Mouse (Mus musculus): Measurements from ENCODE around the gene Alyref. TPM values are rescaled to one million over a fixed set of nuclear protein-coding genes. Genes with fewer than 3 reads are reported as not detected.

Gene Alyref
- polyA plus RNA-seq, 1 experiment, result 22.1 TPM

- DNase-seq (ENCODE audit: low read depth in 1 of 2, low spot score in 2 of 2), result no peak
- H3K27me3 ChIP-seq (ENCODE audit: control insufficient read depth, insufficient read depth, low read length), result no peaks in the 10 kb centered on the region
- H3K27ac ChIP-seq (ENCODE audit: insufficient read depth, low read length), result peak within 1 kb of the TSS; percentile 75
- peaks cover 23% of the 10 kb centered on the region for H3K36me3 ChIP-seq (ENCODE audit: control insufficient read depth, insufficient read depth, low read length)
- TF ChIP-seq CTCF (IDR thresholded peaks at IDR 0.05; ENCODE audit: extremely low read depth, insufficient read depth, insufficient read length, insufficient replicate concordance), result no peak
- no peak for TF ChIP-seq POLR2A (IDR thresholded peaks at IDR 0.05; ENCODE audit: low read depth, low read length)
- WGBS, result 11% methylated on average over 5 of the region's 5 CpGs
- H3K4me1 ChIP-seq (ENCODE audit: control insufficient read depth, insufficient read depth, insufficient read length), result peaks cover 33% of the 10 kb centered on the region
- peak within 1 kb of the TSS; percentile 95 for H3K4me3 ChIP-seq (ENCODE audit: extremely low read depth, insufficient read depth, insufficient read length)
These were observed 27.1 kb upstream of the Alyref start, which contains the start of gene Sirt7 for GRCm38 (mm10) chr11:120625152-120625775. Gene Sirt7 (minus strand): TSS chr11:120625240.

GRCm38 (mm10) chr11:120624680-120625111 is 26.5 kb upstream of the Alyref start:
- H3K36me3 ChIP-seq (ENCODE audit: control insufficient read depth, insufficient read depth, low read length), result peaks cover 29% of the 10 kb centered on the region
- peaks cover 27% of the 10 kb centered on the region for H3K4me1 ChIP-seq (ENCODE audit: control insufficient read depth, insufficient read depth, insufficient read length)
- H3K4me3 ChIP-seq (ENCODE audit: extremely low read depth, insufficient read depth, insufficient read length), result peak overlapping the region; percentile 95
- WGBS, result under 1% methylated on average over 51 of the region's 53 CpGs
- TF ChIP-seq CTCF (IDR thresholded peaks at IDR 0.05; ENCODE audit: extremely low read depth, insufficient read depth, insufficient read length, insufficient replicate concordance) (no peak), POLR2A (IDR thresholded peaks at IDR 0.05; ENCODE audit: low read depth, low read length) (peak; percentile 92)
- H3K27me3 ChIP-seq (ENCODE audit: control insufficient read depth, insufficient read depth, low read length), result no peaks in the 10 kb centered on the region
- H3K27ac ChIP-seq (ENCODE audit: insufficient read depth, low read length), result peak overlapping the region; percentile 75
- peak; percentile 59 to 86 for DNase-seq (ENCODE audit: low read depth in 1 of 2, low spot score in 2 of 2)

- H3K27ac ChIP-seq (ENCODE audit: insufficient read depth, low read length), result peak overlapping the region; percentile 75
- TF ChIP-seq CTCF (IDR thresholded peaks at IDR 0.05; ENCODE audit: extremely low read depth, insufficient read depth, insufficient read length, insufficient replicate concordance), result peak; percentile 77; the same call in 1 of the 2 replicates
- no peak for TF ChIP-seq POLR2A (IDR thresholded peaks at IDR 0.05; ENCODE audit: low read depth, low read length)
- WGBS, result 12% methylated on average over 30 of the region's 30 CpGs
- peaks cover 21% of the 10 kb centered on the region for H3K4me1 ChIP-seq (ENCODE audit: control insufficient read depth, insufficient read depth, insufficient read length)
- peaks cover 30% of the 10 kb centered on the region for H3K36me3 ChIP-seq (ENCODE audit: control insufficient read depth, insufficient read depth, low read length)
- H3K4me3 ChIP-seq (ENCODE audit: extremely low read depth, insufficient read depth, insufficient read length), result peak overlapping the region; percentile 95
- H3K27me3 ChIP-seq (ENCODE audit: control insufficient read depth, insufficient read depth, low read length), result no peaks in the 10 kb centered on the region
- peak in 1 of 2 experiments; percentile 78 for DNase-seq (ENCODE audit: low read depth in 1 of 2, low spot score in 2 of 2)
These were observed 26.0 kb upstream of the Alyref start for GRCm38 (mm10) chr11:120623961-120624679.

GRCm38 (mm10) chr11:120622805-120623204 is 24.6 kb upstream of the Alyref start:
- Histone ChIP-seq H3K27ac (ENCODE audit: insufficient read depth, low read length) (no peak overlapping the region), H3K27me3 (ENCODE audit: control insufficient read depth, insufficient read depth, low read length) (no peaks in the 10 kb centered on the region), H3K4me3 (ENCODE audit: extremely low read depth, insufficient read depth, insufficient read length) (no peak overlapping the region), H3K4me1 (ENCODE audit: control insufficient read depth, insufficient read depth, insufficient read length) (peaks cover 14% of the 10 kb centered on the region; the same call in 1 of the 2 replicates), H3K36me3 (ENCODE audit: control insufficient read depth, insufficient read depth, low read length) (peaks cover 39% of the 10 kb centered on the region)
- no peak for TF ChIP-seq POLR2A (IDR thresholded peaks at IDR 0.05; ENCODE audit: low read depth, low read length)
- TF ChIP-seq CTCF (IDR thresholded peaks at IDR 0.05; ENCODE audit: extremely low read depth, insufficient read depth, insufficient read length, insufficient replicate concordance), result no peak
- WGBS, result 95% methylated on average over 6 of the region's 6 CpGs
- DNase-seq (ENCODE audit: low read depth in 1 of 2, low spot score in 2 of 2), result no peak

- Histone ChIP-seq H3K27ac (ENCODE audit: insufficient read depth, low read length) (no peak overlapping the region), H3K36me3 (ENCODE audit: control insufficient read depth, insufficient read depth, low read length) (peaks cover 39% of the 10 kb centered on the region), H3K4me3 (ENCODE audit: extremely low read depth, insufficient read depth, insufficient read length) (no peak overlapping the region), H3K27me3 (ENCODE audit: control insufficient read depth, insufficient read depth, low read length) (no peaks in the 10 kb centered on the region), H3K4me1 (ENCODE audit: control insufficient read depth, insufficient read depth, insufficient read length) (peaks cover 10% of the 10 kb centered on the region; the same call in 1 of the 2 replicates)
- no peak for DNase-seq (ENCODE audit: low read depth in 1 of 2, low spot score in 2 of 2)
- no peak for TF ChIP-seq POLR2A (IDR thresholded peaks at IDR 0.05; ENCODE audit: low read depth, low read length)
- WGBS, result 93% methylated on average over 14 of the region's 14 CpGs
These were observed 22.0 kb upstream of the Alyref start for GRCm38 (mm10) chr11:120620195-120620594.

GRCm38 (mm10) chr11:120618619-120619535 is 20.7 kb upstream of the Alyref start:
- DNase-seq (ENCODE audit: low read depth in 1 of 2, low spot score in 2 of 2), result no peak
- WGBS, result 95% methylated on average over 25 of the region's 25 CpGs
- Histone ChIP-seq H3K36me3 (ENCODE audit: control insufficient read depth, insufficient read depth, low read length) (peaks cover 39% of the 10 kb centered on the region), H3K4me1 (ENCODE audit: control insufficient read depth, insufficient read depth, insufficient read length) (peaks cover 8% of the 10 kb centered on the region; the same call in 1 of the 2 replicates), H3K27me3 (ENCODE audit: control insufficient read depth, insufficient read depth, low read length) (no peaks in the 10 kb centered on the region), H3K4me3 (ENCODE audit: extremely low read depth, insufficient read depth, insufficient read length) (no peak overlapping the region), H3K27ac (ENCODE audit: insufficient read depth, low read length) (no peak overlapping the region)
- TF ChIP-seq CTCF (IDR thresholded peaks at IDR 0.05; ENCODE audit: extremely low read depth, insufficient read depth, insufficient read length, insufficient replicate concordance) (no peak), POLR2A (IDR thresholded peaks at IDR 0.05; ENCODE audit: low read depth, low read length) (no peak)

Data from spleen, adult 2 months (tissue).